Mouse (Mus musculus) v-Abl transformed pro-B cells (cell line): Measurements from ENCODE around the gene Iqsec2.

ENCODE experiments used
- in situ Hi-C, 2 experiments: fragments of 400-800 bp; cut with MboI; formaldehyde crosslinking; loops; one replicate each; pipeline ENCODE4 v1.15.1; 2025; ENCODE audit not compliant: unreplicated experiment in 2 of 2

The Iqsec2 gene

DNA sequence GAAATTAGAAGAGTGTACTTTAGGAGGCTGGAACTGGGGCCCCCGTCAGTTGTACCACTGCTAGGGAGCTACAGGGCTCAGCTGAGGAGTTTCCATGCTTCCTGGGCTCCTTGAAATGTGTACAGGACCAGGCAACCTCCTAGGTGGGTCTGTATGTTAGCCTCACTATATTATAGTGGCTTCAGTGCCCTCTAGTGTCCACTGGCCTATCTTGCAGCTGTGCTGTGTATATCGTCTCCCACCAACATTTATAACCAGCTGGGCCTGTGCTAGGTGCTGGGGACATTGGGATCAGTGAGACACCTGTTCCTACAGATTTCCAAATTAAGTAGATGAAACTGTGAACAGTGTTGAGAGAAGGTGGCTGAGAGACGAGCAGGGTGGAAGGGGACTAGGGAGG is 31.2 kb downstream of the Iqsec2 start:
- in situ Hi-C loops, result no loop called here

DNA sequence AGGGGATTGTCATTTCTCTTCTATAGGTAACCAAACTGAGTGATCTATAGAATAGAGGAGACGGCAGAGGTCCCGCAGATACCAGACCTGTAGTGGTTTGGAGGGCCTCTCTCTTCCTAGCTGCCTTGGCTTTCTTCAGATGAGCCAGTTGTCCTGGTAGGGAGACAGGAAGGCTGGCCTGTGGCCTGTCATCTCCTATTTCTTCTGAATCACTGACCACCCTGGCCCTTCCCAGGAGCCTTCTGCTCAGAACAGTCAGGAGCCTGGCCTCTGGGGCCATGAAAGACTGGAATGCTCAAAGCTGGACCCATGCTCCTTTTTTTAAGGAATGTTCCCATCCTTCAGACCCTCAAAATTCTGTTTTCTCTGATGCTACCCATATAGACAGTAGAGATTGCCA is 33.8 kb downstream of the Iqsec2 start:
- in situ Hi-C loops, result no loop called here

DNA sequence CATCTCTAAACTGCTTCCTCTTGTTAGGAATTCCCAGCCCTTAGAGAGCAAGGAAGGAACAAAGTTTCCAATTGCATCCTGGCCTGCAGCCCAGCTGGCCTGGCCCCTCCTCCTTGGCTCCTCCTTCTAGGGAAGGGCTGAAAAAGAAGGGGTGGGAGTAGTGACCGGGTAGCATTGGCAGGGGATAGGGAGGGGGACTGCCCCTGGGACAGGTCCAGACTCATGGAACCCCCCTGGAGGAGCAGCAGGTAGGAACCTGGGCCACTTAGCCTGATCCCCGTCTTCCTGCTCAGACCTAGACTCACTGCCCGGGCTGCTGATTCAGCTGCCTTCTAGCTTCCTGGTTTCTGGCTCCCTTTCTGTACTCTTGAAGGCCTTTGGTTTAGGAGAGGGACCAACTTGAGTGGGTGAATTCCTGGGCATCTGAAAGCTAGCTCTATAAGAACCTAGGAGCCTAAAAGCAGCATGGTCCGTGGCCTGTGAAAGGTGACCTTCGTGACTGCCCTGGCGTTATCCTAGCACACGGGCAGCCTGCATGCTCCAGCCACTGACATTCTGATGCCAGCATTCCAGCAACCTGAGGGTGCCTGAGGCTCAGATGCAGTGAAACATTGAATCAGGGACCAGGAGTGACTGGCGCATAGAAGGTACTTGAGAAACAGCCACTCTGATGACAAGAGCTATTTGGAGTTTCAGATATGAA is 34.9 kb downstream of the Iqsec2 start:
- in situ Hi-C loops, result no loop called here

DNA sequence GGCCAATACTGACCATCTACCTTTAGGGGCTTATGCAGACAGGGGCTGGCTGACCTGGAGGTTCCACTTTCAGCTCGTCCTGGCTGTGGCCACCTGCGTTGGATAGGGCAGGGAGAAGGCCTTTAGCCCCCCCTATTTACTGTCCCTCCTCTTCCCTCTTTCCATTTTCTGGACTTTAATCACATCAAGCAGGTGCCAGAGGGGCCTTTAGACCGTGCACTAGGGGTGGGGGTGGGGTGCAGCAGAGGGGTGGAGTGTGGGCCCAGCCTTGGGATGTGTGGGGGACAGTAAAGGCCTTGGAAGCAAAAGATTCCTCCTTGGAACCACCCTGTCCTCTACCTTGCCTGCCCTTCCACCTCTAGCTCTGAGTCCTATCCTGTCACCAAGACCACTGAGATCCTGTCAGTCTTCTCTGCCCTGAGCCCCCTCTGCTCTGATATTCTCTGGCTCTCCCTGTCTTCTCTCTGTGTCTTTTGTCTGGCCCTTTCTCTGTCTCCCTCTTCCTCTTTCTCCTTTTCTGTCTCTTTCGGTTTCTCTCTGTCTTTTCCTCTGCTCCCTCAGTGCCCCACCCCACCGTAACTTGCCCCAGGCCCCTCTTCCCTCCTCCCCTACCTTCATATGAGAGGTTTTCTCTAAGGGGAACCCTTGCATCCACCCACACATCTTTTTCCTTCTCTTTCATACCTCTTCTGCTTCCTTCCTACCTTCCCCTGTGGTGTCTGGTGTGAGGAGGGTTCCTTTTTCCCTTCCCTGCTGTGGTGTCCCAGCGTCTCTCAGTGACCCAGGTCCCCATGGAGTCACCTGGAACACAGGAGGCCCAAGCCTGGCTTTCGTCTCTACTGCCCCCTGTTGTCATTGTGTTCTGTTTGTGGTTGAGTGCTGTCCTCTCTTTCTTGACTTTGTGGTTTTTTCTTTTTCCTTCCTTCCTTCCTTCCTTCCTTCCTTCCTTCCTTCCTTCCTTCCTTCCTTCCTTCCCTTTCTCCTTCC is 35.9 kb downstream of the Iqsec2 start:
- in situ Hi-C loops, result no loop called here

DNA sequence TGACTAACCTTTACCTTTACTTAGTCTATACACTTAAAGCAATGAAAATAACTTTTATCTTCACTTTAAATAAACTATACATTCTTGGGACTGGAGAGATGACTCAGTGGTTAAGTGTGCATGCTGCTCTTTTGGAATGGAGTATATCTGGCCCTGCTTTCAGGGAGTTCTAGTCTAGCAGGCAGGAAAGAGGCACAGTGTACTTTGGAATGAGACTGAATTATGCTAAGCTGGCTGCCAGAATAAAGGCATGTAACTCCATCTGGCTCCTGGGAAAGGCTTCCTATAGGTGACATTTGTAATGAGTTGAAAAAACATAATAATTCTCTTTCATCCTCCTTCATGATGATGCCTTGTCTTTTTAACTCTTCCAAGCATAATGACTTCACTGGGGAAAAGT is 43.1 kb downstream of the Iqsec2 start:
- in situ Hi-C loops, result no loop called here

DNA sequence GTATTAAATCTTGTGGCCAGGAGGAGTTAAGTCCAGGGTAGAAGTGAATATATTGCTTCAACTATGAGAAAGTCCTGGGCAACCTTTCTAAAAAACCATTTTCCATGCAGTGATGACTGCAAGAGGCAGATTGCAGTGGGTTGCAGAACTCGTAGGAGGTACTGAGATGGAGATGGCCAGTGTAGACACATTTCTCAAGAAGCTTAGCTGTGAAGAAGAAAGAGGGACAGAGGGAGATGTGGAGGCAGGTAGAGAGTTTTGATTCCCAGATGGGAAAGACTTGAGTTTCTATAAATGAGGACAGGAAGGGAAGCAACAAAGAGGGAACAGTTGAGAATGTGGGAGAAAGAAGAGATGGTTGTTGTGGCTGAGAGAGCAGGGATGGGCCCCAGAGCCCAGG is 47.2 kb downstream of the Iqsec2 start:
- in situ Hi-C loops, result no loop called here

DNA sequence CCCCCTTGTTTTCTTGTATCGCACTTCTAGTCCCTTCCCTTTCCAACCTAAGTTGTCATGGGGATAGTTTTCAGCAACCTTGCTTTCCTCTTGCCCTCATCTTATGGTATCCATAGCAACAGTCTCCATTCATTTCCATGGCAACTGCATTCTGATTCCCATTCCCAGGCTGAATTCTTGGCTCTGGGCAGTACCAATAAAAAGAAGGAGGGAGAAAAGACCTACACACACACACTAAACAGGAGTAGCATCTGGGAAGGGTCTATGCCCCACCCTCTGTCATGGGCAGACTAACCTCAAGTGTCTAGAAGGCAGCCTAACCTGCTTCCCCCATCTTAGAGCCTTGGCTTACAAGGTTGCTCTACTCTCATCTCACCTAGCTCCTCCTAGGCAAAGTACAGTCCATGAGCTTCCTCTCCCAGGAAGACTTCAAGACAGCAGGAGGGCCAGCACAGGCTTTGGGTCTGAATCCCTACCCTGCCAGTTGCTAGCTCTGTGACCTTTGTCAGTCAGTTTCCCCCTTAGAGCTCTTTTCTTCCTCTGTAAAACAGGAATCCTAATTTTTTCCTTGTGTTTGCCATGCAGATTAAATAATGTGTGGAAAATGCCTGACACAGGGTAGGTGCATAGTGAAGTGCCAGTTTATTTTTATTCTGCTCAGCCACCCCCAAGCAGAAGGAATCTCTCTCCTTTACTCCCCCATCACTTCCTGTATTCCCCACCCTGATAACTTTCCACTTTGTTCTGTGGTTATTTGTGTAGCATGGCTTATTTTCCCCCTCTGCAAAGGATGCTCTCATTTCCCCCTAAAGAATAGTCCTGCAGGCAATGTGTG is 54.0 kb downstream of the Iqsec2 start:
- in situ Hi-C loops, result no loop called here

DNA sequence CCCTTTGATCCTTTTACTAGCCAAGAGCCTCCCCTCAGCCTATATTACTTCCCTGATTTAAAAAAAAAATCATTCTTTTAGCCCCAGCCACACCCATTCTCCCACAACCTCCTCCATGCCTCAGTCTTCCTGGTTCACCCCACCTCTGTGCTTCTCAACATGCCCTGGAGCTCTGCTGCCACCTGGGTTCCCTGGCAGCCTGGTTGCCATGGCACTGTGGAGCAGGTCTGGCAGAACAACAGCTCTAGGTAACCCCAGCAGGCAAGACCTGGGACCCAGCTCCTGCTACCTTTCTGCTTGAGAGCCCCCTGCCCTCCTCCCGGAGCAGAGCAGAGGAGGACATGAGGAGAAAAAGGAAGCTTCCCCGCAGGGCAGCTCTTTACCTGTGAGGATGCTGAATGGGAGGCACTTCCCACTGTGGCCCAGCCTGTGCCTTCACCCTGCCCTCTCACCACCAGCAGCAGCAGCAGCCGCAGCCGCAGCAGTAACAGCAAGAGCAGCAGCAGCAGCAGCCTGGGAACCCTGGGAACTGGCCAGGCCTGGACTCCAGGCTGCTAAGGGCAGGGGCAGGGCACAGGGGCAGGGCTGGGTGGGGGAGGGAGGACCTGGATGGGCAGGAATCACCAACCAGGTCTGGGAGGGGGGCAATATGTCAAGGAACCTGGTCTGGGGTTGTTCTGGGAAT is 57.8 kb downstream of the Iqsec2 start:
- in situ Hi-C loops, result no loop called here

DNA sequence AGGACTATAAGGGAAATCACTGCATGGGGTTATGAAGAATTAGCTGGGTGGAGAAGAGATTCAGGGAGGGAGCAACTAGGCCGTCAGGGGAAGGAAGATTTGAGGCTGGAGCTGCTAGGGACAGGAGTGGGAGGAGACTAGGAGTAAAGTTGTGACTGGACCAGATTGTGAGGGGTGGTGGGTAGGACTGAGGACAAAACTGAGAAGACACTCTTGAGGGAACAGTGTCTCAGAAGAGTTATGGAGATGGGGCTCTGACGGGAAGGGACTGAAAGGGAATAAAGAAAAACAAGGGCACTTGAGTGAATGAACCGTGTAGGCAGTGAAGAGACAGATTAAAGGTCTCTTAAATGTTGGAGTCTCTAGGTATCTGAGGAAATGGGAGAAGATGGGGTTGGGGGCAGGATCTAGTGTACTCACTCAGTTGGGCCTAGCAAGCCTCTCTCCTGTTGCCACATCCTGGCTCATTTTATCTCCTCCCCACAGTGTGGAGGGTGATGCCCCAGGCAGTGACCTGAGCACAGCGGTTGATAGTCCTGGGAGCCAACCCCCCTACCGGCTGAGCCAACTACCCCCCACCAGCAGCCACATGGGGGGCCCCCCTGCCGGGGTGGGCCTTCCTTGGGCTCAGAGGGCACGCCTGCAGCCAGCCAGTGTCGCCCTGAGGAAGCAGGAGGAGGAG is 58.5 kb downstream of the Iqsec2 start:
- in situ Hi-C loops, result no loop called here

DNA sequence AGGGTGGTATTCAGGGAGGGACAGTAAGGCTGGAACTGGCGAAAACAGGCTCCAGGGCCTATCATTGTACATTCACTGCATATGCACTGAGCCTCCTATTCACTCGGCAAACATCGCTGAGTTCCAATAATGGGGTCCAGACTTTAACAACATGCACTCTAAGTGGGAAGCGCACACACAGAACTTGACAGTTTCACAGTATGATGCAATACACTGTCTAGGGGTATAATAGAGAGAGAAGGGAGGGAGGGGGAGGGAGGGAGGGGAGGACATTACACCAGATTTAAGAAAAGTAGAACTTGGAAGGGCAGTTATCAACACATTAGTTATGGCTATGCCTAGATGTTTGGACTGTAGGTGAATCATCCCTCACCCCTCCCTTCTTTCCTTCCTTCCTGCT is 59.2 kb downstream of the Iqsec2 start:
- in situ Hi-C loops, result no loop called here

DNA sequence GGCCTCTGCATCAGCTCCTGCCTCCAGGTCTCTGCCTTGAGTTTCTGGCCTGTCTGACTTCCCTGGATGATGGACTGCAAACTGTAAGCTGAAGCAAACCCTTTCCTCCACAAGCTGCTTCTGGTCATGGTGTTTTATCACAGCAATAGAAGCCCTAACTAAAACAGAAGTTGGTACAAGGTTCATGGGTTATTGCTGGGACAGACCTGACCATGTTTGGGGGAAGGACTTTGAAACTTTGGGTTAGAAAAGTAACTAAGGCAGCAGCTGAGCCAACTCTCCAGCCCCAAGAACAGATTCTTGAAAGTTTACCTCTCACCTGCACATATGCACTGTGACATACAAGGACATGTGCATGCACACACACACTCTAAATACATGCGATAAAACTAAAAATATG is 61.4 kb downstream of the Iqsec2 start:
- in situ Hi-C loops, result no loop called here

DNA sequence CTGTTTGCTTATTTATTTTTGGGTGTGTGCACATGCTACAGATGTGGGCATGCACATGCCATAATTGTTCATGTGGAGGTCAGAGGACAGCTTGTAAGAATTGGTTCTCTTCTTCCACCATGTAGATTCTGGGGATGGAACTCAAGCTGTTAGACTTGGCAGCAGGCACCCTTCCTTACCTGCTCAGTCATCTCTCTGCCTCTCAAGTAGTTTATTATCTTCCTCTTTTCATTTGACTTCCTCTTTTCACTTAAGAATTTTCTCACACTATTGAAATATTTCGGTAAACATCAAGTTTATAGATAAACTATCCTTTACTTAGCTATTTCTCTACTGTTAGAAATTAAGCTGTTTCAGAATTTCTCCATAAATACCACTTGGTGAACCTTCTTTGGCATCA is 70.6 kb downstream of the Iqsec2 start:
- in situ Hi-C loops, result no loop called here

DNA sequence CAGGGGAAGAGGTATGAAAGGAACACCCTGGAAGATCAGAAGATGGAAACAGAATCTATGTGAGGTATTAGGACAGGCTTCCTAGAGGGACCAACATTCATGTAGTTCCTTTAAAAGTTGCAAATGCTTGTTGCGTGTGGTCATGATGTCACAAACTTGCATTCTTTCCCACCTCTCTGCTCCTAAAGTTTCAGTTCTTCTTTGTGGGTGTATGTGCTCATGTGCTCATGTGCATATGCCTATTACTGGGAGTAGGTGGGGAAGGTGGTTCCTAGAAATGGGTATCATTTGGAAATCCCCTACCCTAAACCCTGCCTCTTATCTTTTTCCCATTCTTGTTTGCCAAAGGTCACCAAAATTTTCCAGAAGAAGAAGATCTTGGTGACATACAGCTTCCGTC is 74.5 kb downstream of the Iqsec2 start:
- in situ Hi-C loops, result no loop called here

DNA sequence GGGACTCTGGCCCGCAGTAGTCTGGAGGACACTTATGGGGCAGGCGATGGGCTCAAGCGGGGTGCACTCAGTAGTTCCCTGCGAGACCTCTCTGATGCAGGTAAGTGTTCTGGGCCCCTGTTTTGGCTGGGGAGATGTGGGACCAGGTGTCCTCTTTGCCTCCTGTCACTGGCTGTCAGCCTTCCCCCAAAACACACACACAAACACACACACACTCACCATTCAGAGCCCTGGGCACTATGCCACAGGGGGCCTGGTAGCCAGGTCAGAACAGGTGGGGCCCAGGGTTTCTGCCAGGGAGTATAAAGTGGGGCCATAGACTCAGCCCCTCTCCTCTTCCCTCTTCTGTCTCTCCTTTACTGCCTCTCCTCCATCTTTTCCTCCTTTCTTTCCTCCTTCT is 77.7 kb downstream of the Iqsec2 start:
- in situ Hi-C loops, result no loop called here

DNA sequence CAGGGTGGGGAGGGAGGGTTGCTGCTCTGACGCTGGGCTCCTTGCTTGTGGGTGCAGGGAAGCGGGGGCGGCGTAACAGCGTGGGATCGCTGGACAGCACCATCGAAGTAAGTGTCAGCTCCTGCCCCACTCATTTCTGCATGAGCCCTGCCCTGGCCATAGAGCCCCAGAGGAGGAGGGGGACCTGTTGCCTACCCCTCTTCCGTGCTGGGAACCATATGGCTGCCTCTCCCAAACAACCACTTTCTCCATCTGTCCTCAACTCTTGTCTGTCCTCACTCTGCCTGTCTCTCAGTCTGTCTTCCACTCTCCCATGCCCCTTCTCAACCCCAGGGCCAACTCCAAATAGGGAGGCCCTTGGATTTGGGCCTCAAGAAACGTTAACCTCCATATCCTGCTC is 78.2 kb downstream of the Iqsec2 start:
- in situ Hi-C loops, result no loop called here

DNA sequence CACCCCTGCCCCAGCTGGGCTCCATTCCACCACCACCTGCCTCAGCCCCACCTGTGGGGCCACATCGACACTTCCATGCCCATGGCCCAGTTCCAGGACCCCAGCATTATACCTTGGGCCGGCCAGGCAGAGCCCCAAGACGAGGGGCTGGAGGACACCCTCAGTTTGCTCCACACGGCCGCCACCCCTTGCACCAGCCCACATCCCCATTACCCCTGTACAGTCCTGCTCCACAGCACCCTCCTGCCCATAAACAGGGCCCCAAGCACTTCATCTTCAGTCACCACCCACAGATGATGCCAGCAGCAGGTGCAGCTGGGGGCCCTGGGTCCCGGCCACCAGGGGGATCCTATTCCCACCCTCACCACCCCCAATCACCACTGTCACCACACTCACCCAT is 79.2 kb downstream of the Iqsec2 start:
- in situ Hi-C loops, result no loop called here

DNA sequence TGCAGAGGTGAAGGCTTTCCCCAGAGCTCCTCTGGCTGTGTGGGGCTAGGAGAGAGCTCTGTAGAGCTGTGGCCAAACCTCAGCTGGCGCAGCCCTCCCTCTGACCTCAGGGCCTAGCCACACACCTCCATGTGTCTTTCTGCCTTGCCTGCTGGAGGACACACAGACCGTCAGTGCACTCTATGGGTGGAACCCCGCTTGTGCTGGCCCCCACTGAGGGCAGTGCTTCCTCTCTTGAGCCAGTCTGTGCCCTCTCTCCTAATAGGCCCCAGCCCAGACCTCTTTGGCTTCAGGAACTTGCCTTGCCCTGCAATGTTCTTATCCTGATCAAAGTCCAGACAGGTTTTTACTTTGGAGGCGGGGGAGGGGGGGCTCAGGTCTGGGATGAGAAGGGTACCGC is 80.2 kb downstream of the Iqsec2 start:
- in situ Hi-C loops, result no loop called here

DNA sequence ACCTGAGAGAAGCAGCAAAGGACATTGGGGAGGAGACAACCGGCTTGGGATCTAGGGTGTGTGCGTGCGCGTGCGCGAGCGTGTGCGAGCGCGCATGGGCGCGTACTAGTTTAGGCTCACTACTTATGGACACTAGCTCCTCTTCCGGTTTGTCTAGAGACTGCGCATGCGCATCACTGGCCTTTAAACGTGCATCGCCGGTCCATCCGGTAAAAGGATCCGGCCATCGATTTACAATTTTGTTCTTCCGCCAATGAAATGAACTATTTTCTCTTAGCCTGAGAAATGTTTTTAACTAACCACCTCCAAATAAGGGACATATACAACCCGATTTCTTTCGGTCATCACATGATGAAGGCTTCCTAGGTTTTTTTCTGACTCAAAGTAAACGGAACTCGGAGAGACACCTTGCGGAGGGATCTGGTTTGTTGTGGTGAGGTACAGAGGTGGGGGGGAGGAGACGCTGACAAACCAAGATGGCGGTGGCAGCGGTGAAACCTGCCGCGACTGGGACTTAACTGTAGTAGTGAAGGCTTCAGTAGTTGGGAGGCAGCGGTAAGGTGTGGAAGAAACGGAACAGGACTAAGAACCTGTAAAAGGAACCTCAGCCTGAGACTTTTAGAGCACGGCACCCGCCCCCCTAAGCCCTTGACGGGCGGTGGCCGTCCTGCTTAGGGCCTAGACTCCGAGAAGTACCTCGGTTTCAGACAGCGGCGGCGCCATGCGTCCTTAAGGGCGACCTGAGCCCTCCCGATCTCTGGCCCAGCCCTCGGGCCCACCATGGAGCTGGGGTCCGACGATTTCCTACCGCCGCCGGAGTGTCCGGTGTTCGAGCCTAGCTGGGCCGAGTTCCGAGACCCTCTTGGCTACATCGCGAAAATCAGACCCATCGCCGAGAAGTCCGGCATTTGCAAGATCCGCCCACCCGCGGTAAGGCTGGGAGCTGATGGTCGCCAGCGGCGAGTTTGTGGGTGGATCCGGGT is 89.0 kb downstream of the Iqsec2 start, which contains the start of gene Kdm5c:
Gene Kdm5c (plus strand): TSS at position 240 of the 983 bp plus-strand sequence.
- in situ Hi-C loops, result loop anchor here in 1 of 2 experiments (25.0 kb wide), 1 partner anchor 454 kb away; no protein-coding TSS in a partner anchor
